Mouse (Mus musculus) thymus, postnatal 14 days (tissue): ENCODE measurements around the gene Cd59a.
A peak's percentile ranks its signal among the peaks of the same experiment; 100 is the strongest.

Source experiments
- DNase-seq: peaks from one replicate; pipeline ENCODE4 v3.0.0; 2021

The Cd59a gene

GRCm38 (mm10) chr2:104144004-104144403, 48.4 kb downstream of the Cd59a start:
- DNase-seq = no peak

GRCm38 (mm10) chr2:104145983-104146382, 50.4 kb downstream of the Cd59a start:
- peak; percentile 22 for DNase-seq

DNA sequence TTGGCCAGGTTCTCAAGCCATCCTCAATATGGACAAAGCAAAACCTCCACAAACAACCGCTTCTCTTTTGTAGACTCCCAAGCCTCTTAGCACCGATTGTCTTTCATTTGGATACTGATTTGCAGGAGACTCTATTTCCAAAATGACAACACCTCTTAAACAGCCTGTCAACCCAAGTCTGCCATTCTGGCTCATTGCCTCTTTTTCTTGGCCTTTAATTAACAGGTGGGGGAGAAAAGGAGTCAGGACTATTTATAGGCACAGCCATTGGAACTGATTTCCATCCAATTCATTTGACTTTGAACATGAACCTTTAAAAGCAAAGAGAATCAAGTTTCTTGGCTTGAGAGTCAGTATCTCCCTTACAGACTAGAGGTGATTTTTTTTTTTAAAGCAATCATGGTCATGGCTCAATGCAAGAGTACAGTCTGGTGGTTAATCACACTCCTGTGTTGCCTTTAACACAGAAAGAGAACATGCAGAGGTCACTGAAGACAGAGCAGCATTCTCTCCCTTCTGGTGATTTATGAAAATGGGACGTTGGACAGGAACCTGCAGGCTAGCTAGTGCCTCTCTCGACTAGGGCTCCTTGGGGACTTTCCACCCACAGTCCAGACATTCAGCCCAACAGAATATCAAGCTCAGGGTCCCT, 52.4 kb downstream of the Cd59a start:
- no peak for DNase-seq

DNA sequence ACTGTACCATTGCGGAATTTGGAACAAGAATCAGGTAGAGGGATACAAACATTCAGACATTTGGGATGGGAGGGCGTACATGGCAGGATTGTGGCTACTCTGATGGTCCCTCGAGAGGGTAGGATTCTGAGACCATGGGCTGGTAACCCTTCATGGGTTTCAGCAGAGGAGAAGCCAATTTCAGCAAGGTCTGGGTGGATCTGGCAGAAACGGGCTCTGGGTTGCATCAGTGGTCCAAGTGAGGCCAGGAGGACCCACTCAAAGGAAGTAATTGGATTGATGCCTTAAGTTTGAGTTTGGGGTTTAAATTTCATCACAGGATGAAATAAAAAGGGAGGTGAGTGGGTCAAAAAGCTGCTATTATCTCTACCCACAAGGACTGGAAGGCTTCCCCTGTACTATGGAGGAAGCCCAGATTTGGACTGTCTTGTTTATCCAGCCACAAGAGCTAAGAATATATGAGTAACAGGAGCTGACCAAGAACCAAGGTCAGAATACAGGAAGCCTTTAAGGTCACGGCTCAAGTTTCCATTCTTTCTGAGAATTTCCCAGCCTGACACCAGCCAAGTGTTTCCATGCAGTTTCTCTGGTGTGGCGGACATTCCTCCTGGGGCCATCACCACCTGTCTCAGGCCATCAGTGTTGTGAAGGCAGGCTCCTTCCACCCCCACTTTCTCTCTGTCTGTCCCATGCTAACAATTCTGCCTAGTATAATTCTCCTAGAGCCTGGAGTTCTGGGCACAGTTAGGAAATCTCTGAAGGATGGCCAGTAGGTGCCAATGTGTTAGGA, 55.2 kb downstream of the Cd59a start:
- DNase-seq = no peak

DNA sequence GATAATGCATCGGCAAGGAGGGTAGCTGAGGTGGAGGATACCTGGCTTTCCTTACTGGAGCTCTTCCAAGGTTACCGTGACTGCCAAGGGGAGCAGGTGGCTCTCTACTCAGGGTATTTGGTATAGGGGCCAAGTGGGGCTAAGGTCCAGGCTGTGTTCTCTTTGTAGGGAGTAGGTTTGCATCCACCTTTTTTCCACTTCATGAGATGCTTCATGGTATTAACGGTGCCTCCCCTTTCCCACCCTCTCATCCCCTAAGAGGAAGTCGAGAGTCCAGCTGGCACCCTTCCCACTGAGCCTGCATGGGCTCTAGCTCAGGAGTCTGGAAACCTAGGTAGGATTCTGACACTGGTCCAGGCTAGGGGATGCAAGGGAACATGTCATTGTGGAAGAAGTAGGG, 57.7 kb downstream of the Cd59a start:
- DNase-seq = no peak

- DNase-seq = no peak
Measured at GRCm38 (mm10) chr2:104153876-104154275, 58.3 kb downstream of the Cd59a start.

GRCm38 (mm10) chr2:104157831-104158230, 62.2 kb downstream of the Cd59a start:
- DNase-seq = no peak

DNA sequence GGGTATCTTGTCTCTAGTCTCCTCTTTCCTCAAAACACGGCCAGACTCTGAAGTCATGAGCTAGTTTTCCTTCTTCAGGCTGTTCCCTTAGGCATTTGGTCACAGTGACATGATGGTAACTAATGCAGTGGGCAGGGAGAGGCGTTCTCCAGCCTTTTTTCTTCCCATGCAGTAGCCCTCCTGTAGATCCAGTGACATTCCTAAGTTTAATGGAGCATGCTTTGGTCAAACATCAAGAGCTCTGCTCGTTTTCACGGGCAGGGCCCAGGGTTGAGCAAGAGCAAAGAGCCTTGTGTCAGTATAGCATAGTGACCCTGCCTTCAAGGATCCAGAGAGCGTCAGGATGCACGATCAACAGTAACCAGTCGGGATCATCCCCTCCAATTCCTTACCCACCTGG, 67.8 kb downstream of the Cd59a start:
- DNase-seq = no peak

DNA sequence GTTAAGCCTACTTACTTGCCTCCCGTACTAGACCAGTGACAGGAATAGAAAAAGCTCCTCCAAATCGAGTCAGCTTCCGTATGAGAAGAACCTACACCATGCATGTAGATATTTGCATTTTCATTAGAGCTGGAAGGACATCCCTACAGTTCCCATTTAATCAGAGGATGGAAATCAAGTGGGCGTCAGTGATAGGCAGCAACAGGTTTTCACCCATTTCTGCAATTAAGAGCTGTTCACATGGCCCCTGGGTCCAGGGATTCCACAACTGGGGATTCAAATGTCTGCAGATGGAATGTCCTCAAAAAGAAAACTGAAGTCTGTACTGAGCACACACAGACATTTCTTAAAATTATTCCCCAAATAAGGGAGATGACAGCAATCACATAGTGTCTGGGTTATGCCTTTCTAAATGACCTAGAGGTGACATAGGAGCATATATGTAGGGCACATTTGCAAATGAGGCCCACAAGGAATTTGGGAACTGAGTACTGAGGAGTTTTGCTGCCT, 68.4 kb downstream of the Cd59a start:
- no peak for DNase-seq
